Mouse (Mus musculus): ENCODE results near the gene Ldlrad3.

GRCm38 (mm10) chr2:102197332-102197731 lies 11.1 kb upstream of the Ldlrad3 start:
- TF ChIP-seq HCFC1 (IDR thresholded peaks at IDR 0.05; ENCODE audit: low read depth, low read length) (no peak), EP300 (IDR thresholded peaks at IDR 0.05; ENCODE audit: low read depth in 1 of 2, low read length in 2 of 2) (no peak), TBP (IDR thresholded peaks at IDR 0.05; ENCODE audit: low read depth, low read length) (no peak), GATA1 (IDR thresholded peaks at IDR 0.05; ENCODE audit: low read depth, low read length) (no peak), RCOR1 (IDR thresholded peaks at IDR 0.05; ENCODE audit: low read depth, low read length) (no peak), POLR2A (IDR thresholded peaks at IDR 0.05; ENCODE audit: control insufficient read depth in 1 of 2, insufficient read depth in 1 of 2, low read depth in 1 of 2, low read length in 2 of 2, poor library complexity in 1 of 2) (no peak)
